Mouse (Mus musculus) left cerebral cortex, postnatal 14 days (tissue): ENCODE data around the gene Ufsp1. TPM values are rescaled to one million over a fixed set of nuclear protein-coding genes. Genes with fewer than 3 reads are reported as not detected.

ENCODE experiments used
- microRNA-seq, 2 experiments: library from miRNA; unstranded; fragments of <30 nt; microRNA quantifications; one replicate each; pipeline ENCODE4 v1.2.0; 2022
- total RNA-seq, 2 experiments: library from RNA; stranded (reverse); gene quantifications; 2 replicates each; pipeline ENCODE4 v1.2.3; 2021

Ufsp1 gene
- total RNA-seq, 2 experiments from 2014 or later: 16.4 to 17.1 TPM

Small RNAs within 50 kb of the gene (microRNA-seq; reads per million reads assigned to microRNA genes)
- gene Mir7036 (2.0 to 3.2 reads per million in 2 experiments), gene Mir8116 (0.26 to 0.67 reads per million in 2 experiments)

Other genes starting within 250 kb of the Ufsp1 start
- 100 to 1,000 TPM; 235 to 257 TPM for gene Ap1s1, start 248.5 kb upstream of the Ufsp1 start, total RNA-seq
- 1 to 10 TPM in 1 of 2 experiments, under 1 TPM in 1; 0.76 to 1.3 TPM for gene Serpine1, start 222.4 kb upstream of the Ufsp1 start, total RNA-seq
- 1 to 10 TPM; 3.3 to 3.7 TPM for gene Trim56, start 178.4 kb upstream of the Ufsp1 start, total RNA-seq
- not detected for gene Muc3, start 145.3 kb upstream of the Ufsp1 start, total RNA-seq
- 1 to 10 TPM; 3.7 to 4.0 TPM for gene Muc3a, start 82.2 kb upstream of the Ufsp1 start, total RNA-seq
- 10 to 100 TPM; 68.4 to 81.1 TPM for gene Ache, start 7.1 kb upstream of the Ufsp1 start, total RNA-seq
- 100 to 1,000 TPM; 167 to 176 TPM for gene Srrt, start 13.0 kb downstream of the Ufsp1 start, total RNA-seq
- gene Trip6, start 19.8 kb downstream of the Ufsp1 start, total RNA-seq: 1 to 10 TPM; 3.5 to 3.9 TPM
- 10 to 100 TPM; 23.7 to 28.0 TPM for gene Slc12a9, start 39.0 kb downstream of the Ufsp1 start, total RNA-seq
- gene Ephb4, start 55.5 kb downstream of the Ufsp1 start, total RNA-seq: 1 to 10 TPM; 6.0 to 7.6 TPM
- under 1 TPM; 0.44 to 0.55 TPM for gene Zan, start 182.4 kb downstream of the Ufsp1 start, total RNA-seq
- gene Pop7, start 207.9 kb downstream of the Ufsp1 start, total RNA-seq: 10 to 100 TPM; 28.0 to 35.2 TPM
- 10 to 100 TPM; 40.0 to 44.3 TPM for gene Gigyf1, start 223.9 kb downstream of the Ufsp1 start, total RNA-seq
- not detected for gene Epo, start 238.6 kb downstream of the Ufsp1 start, total RNA-seq
- gene Gnb2, start 238.9 kb downstream of the Ufsp1 start, total RNA-seq: 100 to 1,000 TPM; 777 to 806 TPM